Mouse (Mus musculus): Measurements from ENCODE around the gene Ptch1. TPM values are rescaled to one million over a fixed set of nuclear protein-coding genes. Genes with fewer than 3 reads are reported as not detected.

Gene Ptch1
- total and polyA plus RNA-seq, 3 experiments, result 6.2 to 14.9 (median 7.4) TPM

DNA sequence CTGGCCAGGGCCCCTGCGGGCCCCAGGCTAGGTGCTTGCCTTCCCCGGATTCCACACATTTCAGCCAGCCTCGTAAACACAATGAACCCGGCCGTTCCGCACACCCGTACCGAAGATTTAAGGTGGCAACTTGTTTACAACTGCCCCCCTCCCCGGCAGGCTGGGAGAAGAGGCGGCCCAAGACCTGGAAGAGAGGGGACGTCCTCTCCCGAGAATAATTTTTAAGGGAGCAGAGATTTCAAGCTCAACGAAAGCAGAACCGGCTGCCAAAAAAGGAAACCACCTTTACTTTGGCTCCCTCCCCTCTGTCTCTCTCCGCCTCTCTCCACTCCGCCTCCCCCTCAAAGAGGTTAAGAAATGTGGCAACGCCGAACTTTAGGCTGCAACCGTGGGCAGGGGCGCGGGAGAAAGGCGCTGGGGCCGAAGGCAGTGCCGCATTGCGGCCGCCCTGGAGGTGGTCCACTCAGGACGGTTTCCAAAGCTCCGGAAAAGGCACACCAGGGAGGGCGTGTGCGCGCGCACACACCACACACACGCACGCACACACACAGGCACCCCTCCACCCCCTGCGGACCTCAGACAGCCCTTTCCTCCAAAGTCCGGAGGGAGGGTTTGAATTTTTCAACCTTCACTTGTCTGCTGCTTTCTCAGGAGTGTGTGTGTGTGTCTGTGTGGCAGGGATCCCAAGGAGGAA lies 8.6 kb downstream of the Ptch1 start (continued):
- TF ChIP-seq MXI1 (IDR thresholded peaks at IDR 0.05; ENCODE audit: low read depth, low read length), result no peak; the same call in none of the 2 replicates
- TF ChIP-seq TBP (conservative IDR thresholded peaks at IDR 0.05; ENCODE audit: low read depth, low read length), result peak; percentile 63; the same call in 1 of the 2 replicates
- no peak for TF ChIP-seq JUND (conservative IDR thresholded peaks at IDR 0.05; ENCODE audit: low read depth, low read length)
- TF ChIP-seq USF1 (IDR thresholded peaks at IDR 0.05; ENCODE audit: low read depth, low read length), result no peak
- no peak for TF ChIP-seq SMC3 (IDR thresholded peaks at IDR 0.05; ENCODE audit: low read depth, low read length)
- TF ChIP-seq UBTF (IDR thresholded peaks at IDR 0.05; ENCODE audit: low read depth, low read length), result 0 out of 2 replicates have a peak, but pooled peaks have one; percentile 14
- no peak for TF ChIP-seq ZNF384 (IDR thresholded peaks at IDR 0.05; ENCODE audit: low read depth, low read length)
- TF ChIP-seq TCF12 (IDR thresholded peaks at IDR 0.05; ENCODE audit: low read depth, low read length), result peak; percentile 20; the same call in 1 of the 2 replicates
- no peak for TF ChIP-seq RAD21 (IDR thresholded peaks at IDR 0.05; ENCODE audit: low read depth, low read length)
- no peak for TF ChIP-seq IRF4 (IDR thresholded peaks at IDR 0.05; ENCODE audit: low read depth, low read length)
- 0 out of 2 replicates have a peak, but pooled peaks have one; percentile 15 for TF ChIP-seq CHD1 (IDR thresholded peaks at IDR 0.05; ENCODE audit: low read depth, low read length)
- TF ChIP-seq JUN (IDR thresholded peaks at IDR 0.05; ENCODE audit: insufficient read depth, low read depth, low read length), result no peak
- no peak for TF ChIP-seq CHD2 (IDR thresholded peaks at IDR 0.05; ENCODE audit: low read length)
- no peak for TF ChIP-seq RCOR1 (conservative IDR thresholded peaks at IDR 0.05; ENCODE audit: low read depth, low read length)

DNA sequence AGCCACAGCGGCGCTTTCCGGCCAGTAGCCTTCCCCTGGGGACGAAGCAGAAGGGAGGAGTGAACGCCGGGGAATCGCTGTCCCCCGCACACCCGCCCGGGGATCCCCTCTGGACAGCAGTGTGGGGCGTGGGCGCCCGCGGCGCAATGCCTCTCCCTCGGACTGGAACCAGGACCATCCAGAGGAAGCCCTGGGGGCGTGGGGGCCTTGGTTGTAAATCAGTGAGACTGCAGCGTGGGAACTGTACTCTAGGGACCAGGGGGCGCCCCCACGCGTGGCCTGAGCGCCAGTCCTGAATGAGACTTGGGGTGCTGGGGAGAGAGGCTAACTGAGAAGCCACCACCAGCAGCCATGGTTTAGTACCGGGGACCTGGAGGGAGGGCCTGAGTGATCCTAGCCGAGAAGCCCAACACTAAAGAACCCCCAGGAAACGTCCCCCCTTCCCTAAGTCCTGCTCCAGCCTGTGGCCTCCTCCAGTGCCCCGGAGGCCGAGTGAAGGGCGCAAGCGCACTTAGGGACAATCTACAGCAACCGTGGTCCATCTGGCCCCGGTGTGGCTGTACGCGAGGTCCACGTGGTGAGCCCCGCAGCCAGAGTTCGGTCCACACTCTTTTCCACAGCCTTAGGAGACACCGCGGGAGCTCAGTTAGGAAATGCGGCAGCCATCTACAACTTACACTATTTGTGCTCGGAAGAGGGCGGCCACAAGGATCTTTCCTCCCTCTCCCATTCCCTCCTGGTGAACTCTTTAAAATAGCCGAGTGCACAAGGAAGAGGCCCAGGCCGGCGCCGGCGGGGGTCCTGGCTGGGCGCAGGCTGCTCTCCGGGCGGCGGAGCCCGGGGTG lies 9.4 kb downstream of the Ptch1 start:
- H3K79me2 ChIP-seq (replicated peaks; ENCODE audit: control insufficient read depth, extremely low read depth, insufficient read depth, poor library complexity, severe bottlenecking), result peaks cover 47% of the 10 kb centered on the region
- peaks cover 0 to 19% of the 10 kb centered on the region in 2 experiments for H3K36me3 ChIP-seq (replicated peaks in 1 of 2; ENCODE audit: control insufficient read depth in 1 of 2, insufficient read depth in 1 of 2, low read length in 1 of 2)
- no peaks in the 10 kb centered on the region for H3K9me3 ChIP-seq (replicated peaks; ENCODE audit: low read length)
- H3K4me3 ChIP-seq (replicated peaks in 1 of 3; ENCODE audit: low read depth in 2 of 3, low read length in 2 of 3, poor library complexity in 1 of 3), result peak overlapping the region; percentile 61 to 74 (median 70)
- H3K4me2 ChIP-seq (ENCODE audit: insufficient read depth, low read depth, poor library complexity, severe bottlenecking), result peak overlapping the region; percentile 60
- H3K4me1 ChIP-seq (ENCODE audit: control insufficient read depth in 1 of 2, insufficient read depth in 2 of 2), result peaks cover 7 to 38% of the 10 kb centered on the region in 2 experiments
- peak; percentile 48 for DNase-seq (ENCODE audit: extremely low read depth)
- H3K27me3 ChIP-seq (replicated peaks), result peaks cover 2% of the 10 kb centered on the region
- TF ChIP-seq MEF2A (IDR thresholded peaks at IDR 0.05; ENCODE audit: borderline replicate concordance, low read depth, low read length), result no peak
- TF ChIP-seq UBTF (IDR thresholded peaks at IDR 0.05; ENCODE audit: low read depth, low read length), result 0 out of 2 replicates have a peak, but pooled peaks have one; percentile 16
- no peak for TF ChIP-seq JUN (IDR thresholded peaks at IDR 0.05; ENCODE audit: insufficient read depth, low read depth, low read length)
- TF ChIP-seq MAX (IDR thresholded peaks at IDR 0.05; ENCODE audit: low read length), result peak; percentile 87
- TF ChIP-seq ELF1 (IDR thresholded peaks at IDR 0.05; ENCODE audit: low read depth, low read length), result no peak
- no peak for TF ChIP-seq NELFE (IDR thresholded peaks at IDR 0.05; ENCODE audit: low read depth, low read length)
- TF ChIP-seq TCF12 (IDR thresholded peaks at IDR 0.05; ENCODE audit: low read depth, low read length), result no peak
- TF ChIP-seq MXI1 (IDR thresholded peaks at IDR 0.05; ENCODE audit: low read depth, low read length), result peak; percentile 82
- TF ChIP-seq CTCF (conservative IDR thresholded peaks at IDR 0.05 in 1 of 2, IDR thresholded peaks at IDR 0.05 in 1 of 2; ENCODE audit: low read depth in 2 of 2, low read length in 2 of 2), result 0 out of 4 replicates have a peak, but pooled peaks of 1 of the 2 experiments have one; percentile 6
- no peak for TF ChIP-seq MAFK (IDR thresholded peaks at IDR 0.05; ENCODE audit: insufficient replicate concordance, low read length)
- peak; percentile 84; the same call in 1 of the 2 replicates for TF ChIP-seq MYC (IDR thresholded peaks at IDR 0.05; ENCODE audit: low read depth, low read length)
- 0 out of 2 replicates have a peak, but pooled peaks have one; percentile 47 for TF ChIP-seq ZMIZ1 (IDR thresholded peaks at IDR 0.05; ENCODE audit: low read depth, low read length)
- 0 out of 2 replicates have a peak, but pooled peaks have one; percentile 29 for TF ChIP-seq NRF1 (IDR thresholded peaks at IDR 0.05; ENCODE audit: low read depth, low read length)
- no peak for TF ChIP-seq TBP (conservative IDR thresholded peaks at IDR 0.05; ENCODE audit: low read depth, low read length)
- 0 out of 2 replicates have a peak, but pooled peaks have one; percentile 2 for TF ChIP-seq SMC3 (IDR thresholded peaks at IDR 0.05; ENCODE audit: low read depth, low read length)
- no peak for TF ChIP-seq MAZ (IDR thresholded peaks at IDR 0.05; ENCODE audit: low read depth, low read length)
- no peak for TF ChIP-seq POLR2AphosphoS2 (IDR thresholded peaks at IDR 0.05; ENCODE audit: low read depth, low read length)
- no peak for TF ChIP-seq BHLHE40 (IDR thresholded peaks at IDR 0.05; ENCODE audit: low read depth, low read length)
- no peak for TF ChIP-seq HCFC1 (IDR thresholded peaks at IDR 0.05; ENCODE audit: low read depth, low read length)
- dilution Hi-C loops (cut with MboI; ENCODE audit: extremely low pct_ligation_motif_present, extremely low pct_unique_long_range_greater_than_20kb, low sequenced_read_pairs) (no loop called here), in situ Hi-C loops (cut with MboI; ENCODE audit: low pct_ligation_motif_present, low pct_unique_long_range_greater_than_20kb, low sequenced_read_pairs) (loop anchor here (25.0 kb wide), 1 partner anchor 248 kb away; the partner anchor contains the start of gene Ercc6l2)
- H3K27ac ChIP-seq (ENCODE audit: insufficient read depth, low read depth), result peak overlapping the region; percentile 87
- peak overlapping the region; percentile 63 for H3K9ac ChIP-seq (ENCODE audit: insufficient read depth, low read depth)

Measured in CH12.LX (cell line).